Mouse (Mus musculus) brain, embryonic 14.5 days (tissue): Measurements from ENCODE around the gene Egfl7. TPM values are rescaled to one million over a fixed set of nuclear protein-coding genes. Genes with fewer than 3 reads are reported as not detected.

ENCODE experiments used
- DNase-seq: peaks from one replicate; pipeline ENCODE4 v3.0.0-alpha.2; 2011; ENCODE audit warnings: low read depth
- CTCF ChIP-seq: fragments of 200-500 bp; IDR thresholded peaks from 2 replicates; pipeline ENCODE4 v1.5.1; 2012; ENCODE audit warnings: inconsistent platforms, mild to moderate bottlenecking, moderate library complexity, borderline replicate concordance; ENCODE audit not compliant: insufficient read depth, insufficient read length; ENCODE audit errors: extremely low read depth
- POLR2A ChIP-seq: fragments of 200-500 bp; IDR thresholded peaks from 2 replicates; pipeline ENCODE4 v1.6.1; 2012; ENCODE audit warnings: mild to moderate bottlenecking, inconsistent platforms, borderline replicate concordance; ENCODE audit not compliant: poor library complexity, insufficient read depth, insufficient read length, severe bottlenecking; ENCODE audit errors: extremely low read depth
- polyA plus RNA-seq: library from polyadenylated mRNA; depleted of rRNA; stranded (reverse); fragments of >200 nt; gene quantifications from 2 replicates; pipeline ENCODE4 v1.2.3, GENCODE M21; 2012

The Egfl7 gene
- polyA plus RNA-seq, 1 experiment = 139 TPM

GRCm38 (mm10) chr2:26596898-26597297 lies 17.1 kb downstream of the Egfl7 start:
- DNase-seq = no peak
- no peak for TF ChIP-seq CTCF
- no peak for TF ChIP-seq POLR2A

GRCm38 (mm10) chr2:26597810-26598209 lies 18.0 kb downstream of the Egfl7 start:
- TF ChIP-seq CTCF (no peak), POLR2A (no peak)

GRCm38 (mm10) chr2:26598462-26598861 lies 18.6 kb downstream of the Egfl7 start:
- no peak for TF ChIP-seq CTCF
- no peak for TF ChIP-seq POLR2A
- DNase-seq = no peak

More at GRCm38 (mm10) chr2:26597810-26598209, 18.0 kb downstream of the Egfl7 start:
- DNase-seq = no peak

- TF ChIP-seq CTCF (no peak), POLR2A (no peak)
- no peak for DNase-seq
Observed at GRCm38 (mm10) chr2:26599965-26600364, 20.2 kb downstream of the Egfl7 start.

GRCm38 (mm10) chr2:26600664-26601063 lies 20.9 kb downstream of the Egfl7 start:
- no peak for DNase-seq
- no peak for TF ChIP-seq POLR2A
- no peak for TF ChIP-seq CTCF

- no peak for TF ChIP-seq CTCF
- TF ChIP-seq POLR2A = no peak
- no peak for DNase-seq
Observed at GRCm38 (mm10) chr2:26601595-26601994, 21.8 kb downstream of the Egfl7 start.

GRCm38 (mm10) chr2:26602631-26603030 lies 22.8 kb downstream of the Egfl7 start:
- TF ChIP-seq POLR2A = no peak
- no peak for TF ChIP-seq CTCF

GRCm38 (mm10) chr2:26603159-26603558 lies 23.3 kb downstream of the Egfl7 start:
- no peak for DNase-seq
- TF ChIP-seq POLR2A = no peak
- TF ChIP-seq CTCF = no peak

More at GRCm38 (mm10) chr2:26602631-26603030, 22.8 kb downstream of the Egfl7 start:
- no peak for DNase-seq

- DNase-seq = peak; percentile 50
- TF ChIP-seq CTCF (peak; percentile 8; the same call in 1 of the 2 replicates), POLR2A (no peak)
Observed at GRCm38 (mm10) chr2:26603720-26604671, 24.2 kb downstream of the Egfl7 start, which contains the start of gene Agpat2. Gene Agpat2, minus strand, starts transcription at chr2:26604417.

GRCm38 (mm10) chr2:26605331-26605730 lies 25.5 kb downstream of the Egfl7 start:
- no peak for DNase-seq
- TF ChIP-seq CTCF = no peak
- no peak for TF ChIP-seq POLR2A

GRCm38 (mm10) chr2:26606579-26606978 lies 26.8 kb downstream of the Egfl7 start:
- no peak for DNase-seq
- no peak for TF ChIP-seq CTCF
- TF ChIP-seq POLR2A = no peak
